Mouse (Mus musculus) lung, postnatal 0 days (tissue): ENCODE results near the gene Map3k14. TPM values are rescaled to one million over a fixed set of nuclear protein-coding genes. Genes with fewer than 3 reads are reported as not detected.

Experiments
- ATAC-seq: fragments of 200-750 bp; cut with Nextera tagmentation; 2 replicates; pipeline ENCODE4 v1.8.0; 2017; ENCODE audit warnings: moderate library complexity
- DNase-seq: peaks from one replicate; pipeline ENCODE4 v3.0.0-alpha.2; 2016; ENCODE audit warnings: low spot score
- H3K27ac ChIP-seq: fragments of 300-500 bp; sonication (generic); 2 replicates; pipeline ENCODE4 v1.5.1; 2014; ENCODE audit warnings: antibody characterized with exemption, mild to moderate bottlenecking, low read length, mixed read lengths
- H3K27me3 ChIP-seq: fragments of 300-500 bp; sonication (generic); replicated peaks from 2 replicates; pipeline ENCODE4 v1.6.1; 2014; ENCODE audit warnings: low read length, mixed read lengths; ENCODE audit not compliant: insufficient read depth
- H3K36me3 ChIP-seq: fragments of 300-500 bp; sonication (generic); 2 replicates; pipeline ENCODE4 v1.6.1; 2014; ENCODE audit warnings: low read length, mixed read lengths; ENCODE audit not compliant: insufficient read depth
- H3K4me1 ChIP-seq: fragments of 300-500 bp; sonication (generic); 2 replicates; pipeline ENCODE4 v1.6.1; 2014; ENCODE audit warnings: antibody characterized with exemption, low read depth, low read length, mixed read lengths; ENCODE audit not compliant: insufficient read depth
- H3K4me2 ChIP-seq: fragments of 300-500 bp; sonication (generic); replicated peaks from 2 replicates; pipeline ENCODE4 v1.6.1; 2014; ENCODE audit warnings: low read depth, mild to moderate bottlenecking, low read length, moderate library complexity, mixed read lengths
- H3K4me3 ChIP-seq: fragments of 300-500 bp; sonication (generic); 2 replicates; pipeline ENCODE4 v1.5.1; 2014; ENCODE audit warnings: low read depth, low read length
- H3K9ac ChIP-seq: fragments of 300-500 bp; sonication (generic); replicated peaks from 2 replicates; pipeline ENCODE4 v1.6.1; 2014; ENCODE audit warnings: low read depth, mild to moderate bottlenecking
- H3K9me3 ChIP-seq: fragments of 300-500 bp; sonication (generic); 2 replicates; pipeline ENCODE4 v1.6.1; 2016; ENCODE audit warnings: low read length, mixed read lengths
- CTCF ChIP-seq: IDR thresholded peaks from 2 replicates; pipeline ENCODE4 v1.5.1; 2016; ENCODE audit warnings: antibody characterized with exemption, mild to moderate bottlenecking
- EP300 ChIP-seq: IDR thresholded peaks from 2 replicates; pipeline ENCODE4 v1.6.1; 2016; ENCODE audit warnings: antibody characterized with exemption, mild to moderate bottlenecking, control low read depth
- WGBS: fragments of 180-500 bp; shearing (Covaris S2); extraction: QIAGEN DNeasy Blood & Tissue Kit; methylation state at CpG from one replicate; pipeline ENCODE4 v1.1.7; 2014; 5-methylcytosine and 5-hydroxymethylcytosine counted together
- polyA plus RNA-seq: library from polyadenylated mRNA; unstranded; fragments of >200 nt; fragmentation: Nextera tagmentation; extraction: Ambion mirVana; gene quantifications from 2 replicates; pipeline ENCODE4 v1.2.1, GENCODE M21; 2015

Gene Map3k14
- polyA plus RNA-seq, 1 experiment from 2014 or later = 2.6 TPM

DNA sequence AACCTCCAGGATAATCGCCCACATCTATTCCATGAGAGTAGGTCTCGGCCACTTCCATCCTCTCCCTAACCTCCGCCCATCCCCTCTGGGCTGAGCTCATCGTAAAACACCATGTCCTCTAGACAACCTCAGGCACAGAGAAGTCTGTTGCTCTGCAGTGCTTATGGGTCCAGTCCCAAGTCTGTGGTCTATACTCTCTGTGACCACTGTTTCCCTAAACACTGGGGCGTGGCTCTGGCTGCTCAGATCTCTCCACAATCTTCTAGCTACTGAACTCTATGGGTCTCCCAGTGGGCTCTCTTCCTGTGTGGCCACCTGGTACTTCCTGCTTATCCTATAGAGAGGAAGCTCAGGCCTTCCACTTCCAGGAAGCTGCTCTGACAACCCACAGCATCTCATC, 13.7 kb downstream of the Map3k14 start:
- no peak overlapping the region for H3K9ac ChIP-seq
- DNase-seq = no peak
- H3K4me1 ChIP-seq = no peaks in the 10 kb centered on the region; the same call in none of the 2 replicates
- H3K27ac ChIP-seq = no peak overlapping the region
- H3K9me3 ChIP-seq = no peaks in the 10 kb centered on the region
- no peaks in the 10 kb centered on the region for H3K36me3 ChIP-seq
- no peak overlapping the region for H3K4me2 ChIP-seq
- no peak overlapping the region for H3K4me3 ChIP-seq
- 84% methylated on average over 5 of the region's 5 CpGs for WGBS
- ATAC-seq = no peak
- TF ChIP-seq EP300 (no peak), CTCF (no peak)
- no peaks in the 10 kb centered on the region for H3K27me3 ChIP-seq

DNA sequence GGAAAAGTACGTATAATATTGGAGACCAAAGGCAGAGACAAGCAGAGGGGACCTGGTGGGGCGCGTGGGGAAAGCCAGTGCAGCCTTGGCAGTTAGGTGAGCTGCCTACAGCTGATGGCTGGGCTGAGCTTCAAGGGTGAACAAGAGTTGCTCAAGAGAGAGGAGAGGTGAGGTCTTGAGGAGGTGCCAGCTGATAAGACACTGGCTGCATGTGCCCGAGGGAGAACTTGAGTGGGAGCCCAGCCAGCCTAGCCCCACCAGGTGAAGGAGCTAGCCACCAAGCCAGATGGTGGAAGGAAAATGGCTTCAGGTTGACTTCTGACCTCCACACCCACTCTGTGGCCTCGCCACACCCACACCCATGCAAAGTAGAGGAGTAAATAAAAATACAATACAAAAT, 14.9 kb downstream of the Map3k14 start:
- no peak for TF ChIP-seq CTCF
- no peak for TF ChIP-seq EP300
- peak; percentile 69 for DNase-seq
- ATAC-seq = peak; percentile 59
- Histone ChIP-seq H3K27ac (peak overlapping the region; percentile 20; the same call in 1 of the 2 replicates), H3K4me3 (no peak overlapping the region), H3K36me3 (no peaks in the 10 kb centered on the region), H3K9ac (no peak overlapping the region), H3K27me3 (no peaks in the 10 kb centered on the region), H3K4me2 (no peak overlapping the region), H3K9me3 (no peaks in the 10 kb centered on the region), H3K4me1 (peaks cover 6% of the 10 kb centered on the region)
- WGBS = 59% methylated on average over 5 of the region's 5 CpGs

DNA sequence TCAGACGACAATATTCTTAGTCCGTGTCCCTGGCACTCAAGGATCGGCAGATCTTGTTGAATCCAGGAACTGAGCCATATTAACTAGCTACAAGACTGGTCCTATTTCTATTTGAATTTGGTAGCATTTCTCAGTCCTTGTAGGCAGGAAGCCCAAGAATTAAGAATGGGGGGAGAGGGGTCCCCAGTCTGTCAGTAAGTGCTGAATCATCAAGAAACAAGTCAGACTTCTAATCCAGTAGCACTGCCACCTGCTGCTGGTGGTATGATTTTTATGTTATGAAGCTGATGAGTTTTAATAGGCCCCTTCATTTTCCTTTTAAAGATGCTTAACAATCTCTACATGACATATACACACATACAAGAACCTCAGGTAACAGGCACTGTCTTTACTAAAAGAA, 16.9 kb downstream of the Map3k14 start:
- Histone ChIP-seq H3K27me3 (no peaks in the 10 kb centered on the region), H3K9me3 (no peaks in the 10 kb centered on the region), H3K9ac (no peak overlapping the region), H3K4me3 (no peak overlapping the region), H3K4me2 (no peak overlapping the region), H3K27ac (no peak overlapping the region), H3K36me3 (no peaks in the 10 kb centered on the region), H3K4me1 (peaks cover 18% of the 10 kb centered on the region)
- ATAC-seq (no peak), DNase-seq (no peak)
- whole genome bisulfite sequencing = 83% methylated on average over 3 of the region's 3 CpGs
- TF ChIP-seq CTCF (no peak), EP300 (no peak)

DNA sequence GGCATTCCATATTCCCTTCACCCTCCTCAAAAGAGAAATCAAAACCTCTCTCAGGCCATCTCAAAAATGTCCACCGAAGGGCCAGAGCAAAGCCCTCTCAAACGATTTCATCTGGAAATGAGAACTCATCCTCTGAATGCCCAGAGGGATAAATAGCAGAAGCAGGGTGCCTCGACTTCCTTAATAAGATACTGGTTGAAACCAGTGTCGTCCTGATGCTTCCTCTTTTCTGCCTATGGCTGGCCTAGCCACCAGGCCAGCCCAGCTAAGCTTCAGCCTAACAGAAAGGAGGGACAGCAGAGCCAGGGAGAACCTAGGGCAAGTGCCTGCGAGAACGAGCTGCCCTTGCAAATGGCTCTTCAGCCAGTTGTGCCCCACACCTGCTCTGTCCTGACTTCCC, 17.8 kb downstream of the Map3k14 start:
- H3K9ac ChIP-seq = no peak overlapping the region
- peak overlapping the region; percentile 72 for H3K27ac ChIP-seq
- no peak for TF ChIP-seq CTCF
- TF ChIP-seq EP300 = no peak
- H3K4me3 ChIP-seq = no peak overlapping the region
- ATAC-seq = no peak
- H3K4me2 ChIP-seq = no peak overlapping the region
- no peak for DNase-seq
- no peaks in the 10 kb centered on the region for H3K27me3 ChIP-seq
- peaks cover 18% of the 10 kb centered on the region for H3K4me1 ChIP-seq
- H3K36me3 ChIP-seq = no peaks in the 10 kb centered on the region
- 63% methylated on average over 6 of the region's 6 CpGs for WGBS
- no peaks in the 10 kb centered on the region for H3K9me3 ChIP-seq

DNA sequence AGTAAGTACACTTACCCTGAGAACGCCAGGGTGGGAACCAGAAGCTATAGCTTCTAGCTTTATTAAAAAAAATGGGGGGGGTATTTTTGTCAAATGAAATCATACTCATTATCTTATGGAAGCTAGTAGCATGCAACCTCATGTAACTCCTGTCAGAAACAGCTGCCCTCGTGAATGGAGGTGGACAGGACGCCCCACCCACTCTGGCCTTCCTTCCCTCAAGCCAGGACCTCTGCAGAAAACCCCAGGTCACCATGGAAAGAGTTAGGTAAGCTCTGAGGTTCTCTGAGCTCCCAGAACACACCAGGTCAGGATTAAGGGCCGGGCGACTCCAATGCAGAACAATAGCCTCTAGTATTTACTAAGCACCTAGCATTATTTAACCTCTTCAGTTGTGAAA, 18.4 kb downstream of the Map3k14 start:
- H3K36me3 ChIP-seq = no peaks in the 10 kb centered on the region
- 47% methylated on average over 5 of the region's 5 CpGs for WGBS
- TF ChIP-seq CTCF (no peak), EP300 (no peak)
- no peak overlapping the region for H3K9ac ChIP-seq
- H3K9me3 ChIP-seq = no peaks in the 10 kb centered on the region
- peak overlapping the region; percentile 29 for H3K27ac ChIP-seq
- no peak overlapping the region for H3K4me3 ChIP-seq
- H3K4me2 ChIP-seq = no peak overlapping the region
- H3K4me1 ChIP-seq = peaks cover 18% of the 10 kb centered on the region
- ATAC-seq (no peak), DNase-seq (peak; percentile 52)
- no peaks in the 10 kb centered on the region for H3K27me3 ChIP-seq

DNA sequence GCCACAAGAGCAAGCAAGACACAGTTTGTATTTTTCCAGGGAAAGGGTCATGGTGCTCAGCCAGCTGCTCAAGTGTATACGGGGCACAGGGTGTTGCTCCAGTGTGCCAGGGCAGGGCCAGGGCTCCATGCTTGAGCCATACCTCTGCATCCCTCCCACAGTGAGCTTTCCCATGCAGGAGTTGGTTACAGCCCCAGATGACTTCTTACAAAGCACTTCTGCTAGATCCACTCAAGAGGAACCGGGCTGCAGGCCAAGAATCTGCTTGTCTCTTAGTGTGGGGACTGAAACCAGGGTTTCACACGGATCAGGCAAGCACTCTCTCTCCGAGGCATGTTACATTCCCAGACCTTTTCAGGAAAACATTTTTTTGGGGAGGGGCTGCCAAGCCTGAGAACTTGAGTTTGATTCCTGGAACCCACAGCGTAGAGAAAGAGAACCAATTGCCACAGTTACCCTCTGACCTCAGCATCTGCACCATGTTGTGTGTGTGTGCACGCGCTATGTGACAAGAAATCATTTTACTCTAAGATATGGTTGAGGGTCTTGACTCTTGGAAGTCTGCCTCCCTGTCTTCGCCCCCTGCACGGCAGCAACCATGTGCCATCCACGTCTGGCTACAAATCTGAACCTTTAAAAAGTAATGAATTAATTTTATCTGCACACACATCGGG, 19.6 kb downstream of the Map3k14 start:
- Histone ChIP-seq H3K4me3 (no peak overlapping the region), H3K9ac (no peak overlapping the region), H3K4me1 (peaks cover 18% of the 10 kb centered on the region; the same call in 1 of the 2 replicates), H3K9me3 (no peaks in the 10 kb centered on the region), H3K36me3 (no peaks in the 10 kb centered on the region), H3K27me3 (no peaks in the 10 kb centered on the region), H3K4me2 (no peak overlapping the region), H3K27ac (peak overlapping the region; percentile 22)
- ATAC-seq = peak; percentile 88
- WGBS = 34% methylated on average over 11 of the region's 11 CpGs
- DNase-seq = peak; percentile 96
- TF ChIP-seq CTCF (no peak), EP300 (peak; percentile 76)
